Mouse (Mus musculus) kidney, embryonic 14.5 days (tissue): ENCODE data around the gene BC051142. TPM values are rescaled to one million over a fixed set of nuclear protein-coding genes. Genes with fewer than 3 reads are reported as not detected.

Experiments used
- ATAC-seq: fragments of 200-750 bp; cut with Nextera tagmentation; 2 replicates; pipeline ENCODE4 v1.8.0; 2017; ENCODE audit warnings: moderate number of reproducible peaks, mild to moderate bottlenecking, moderate TSS enrichment, moderate library complexity; ENCODE audit not compliant: low FRiP score, low TSS enrichment
- H3K27ac ChIP-seq: fragments of 300-500 bp; sonication (generic); 2 replicates; pipeline ENCODE4 v1.5.1; 2014; ENCODE audit warnings: low read depth, mild to moderate bottlenecking, low read length, moderate library complexity, mixed read lengths
- H3K27me3 ChIP-seq: fragments of 300-500 bp; sonication (generic); 2 replicates; pipeline ENCODE4 v1.6.1; 2014; ENCODE audit warnings: mild to moderate bottlenecking, low read length; ENCODE audit not compliant: control insufficient read depth, insufficient read depth
- H3K36me3 ChIP-seq: fragments of 300-500 bp; sonication (generic); 2 replicates; pipeline ENCODE4 v1.6.1; 2014; ENCODE audit warnings: low read length, mixed read lengths; ENCODE audit not compliant: control insufficient read depth, insufficient read depth
- H3K4me1 ChIP-seq: fragments of 300-500 bp; sonication (generic); 2 replicates; pipeline ENCODE4 v1.6.1; 2014; ENCODE audit warnings: low read length, mixed read lengths; ENCODE audit not compliant: control insufficient read depth, insufficient read depth
- H3K4me2 ChIP-seq: fragments of 300-500 bp; sonication (generic); replicated peaks from 2 replicates; pipeline ENCODE4 v1.6.1; 2014; ENCODE audit warnings: low read depth, mild to moderate bottlenecking, low read length
- H3K4me3 ChIP-seq: fragments of 300-500 bp; sonication (generic); 2 replicates; pipeline ENCODE4 v1.5.1; 2014; ENCODE audit warnings: mild to moderate bottlenecking, low read length
- H3K9ac ChIP-seq: fragments of 300-500 bp; sonication (generic); 2 replicates; pipeline ENCODE4 v1.6.1; 2014; ENCODE audit warnings: low read depth, mild to moderate bottlenecking, low read length, moderate library complexity
- H3K9me3 ChIP-seq: fragments of 300-500 bp; sonication (generic); 2 replicates; pipeline ENCODE4 v1.6.1; 2016; ENCODE audit warnings: low read length; ENCODE audit not compliant: control insufficient read depth
- WGBS: fragments of 180-500 bp; shearing (Covaris S2); extraction: QIAGEN DNeasy Blood & Tissue Kit; methylation state at CpG from one replicate; pipeline ENCODE4 v1.1.7; 2014; 5-methylcytosine and 5-hydroxymethylcytosine counted together
- polyA plus RNA-seq: library from polyadenylated mRNA; unstranded; fragments of >200 nt; fragmentation: Nextera tagmentation; extraction: Ambion mirVana; gene quantifications from 2 replicates; pipeline ENCODE4 v1.2.1, GENCODE M21; 2014

BC051142 gene
- polyA plus RNA-seq, 1 experiment from 2014 or later: 0.74 TPM

- no peak overlapping the region for H3K9ac ChIP-seq
- H3K9me3 ChIP-seq: no peaks in the 10 kb centered on the region
- H3K4me2 ChIP-seq: no peak overlapping the region
- no peak overlapping the region for H3K4me3 ChIP-seq
- WGBS: 65% methylated on average over 6 of the region's 6 CpGs
- ATAC-seq: no peak
- H3K36me3 ChIP-seq: no peaks in the 10 kb centered on the region
- H3K27ac ChIP-seq: no peak overlapping the region
- H3K27me3 ChIP-seq: no peaks in the 10 kb centered on the region
- no peaks in the 10 kb centered on the region for H3K4me1 ChIP-seq
These were observed 25.4 kb upstream of the BC051142 start for GRCm38 (mm10) chr17:34373055-34373709.

- WGBS: 73% methylated on average over 2 of the region's 2 CpGs
- Histone ChIP-seq H3K36me3 (no peaks in the 10 kb centered on the region), H3K27ac (no peak within 1 kb of the TSS), H3K4me3 (no peak within 1 kb of the TSS), H3K27me3 (no peaks in the 10 kb centered on the region), H3K9ac (no peak within 1 kb of the TSS), H3K4me1 (no peaks in the 10 kb centered on the region), H3K9me3 (no peaks in the 10 kb centered on the region), H3K4me2 (no peak within 1 kb of the TSS)
- ATAC-seq: no peak
These were observed 21.8 kb upstream of the BC051142 start, which contains the start of gene Btnl1 for GRCm38 (mm10) chr17:34376847-34377246. Gene Btnl1, plus strand, starts transcription at chr17:34377132.

GRCm38 (mm10) chr17:34377450-34378209 is 21.0 kb upstream of the BC051142 start:
- Histone ChIP-seq H3K9ac (no peak overlapping the region), H3K4me3 (no peak overlapping the region), H3K4me2 (no peak overlapping the region), H3K4me1 (no peaks in the 10 kb centered on the region), H3K36me3 (no peaks in the 10 kb centered on the region), H3K27me3 (no peaks in the 10 kb centered on the region), H3K9me3 (no peaks in the 10 kb centered on the region), H3K27ac (no peak overlapping the region)
- WGBS: 54% methylated on average over 6 of the region's 6 CpGs
- ATAC-seq: no peak

- no peak overlapping the region for H3K27ac ChIP-seq
- no peak overlapping the region for H3K9ac ChIP-seq
- H3K4me1 ChIP-seq: no peaks in the 10 kb centered on the region
- H3K9me3 ChIP-seq: no peaks in the 10 kb centered on the region
- no peaks in the 10 kb centered on the region for H3K36me3 ChIP-seq
- no peak overlapping the region for H3K4me3 ChIP-seq
- no peak overlapping the region for H3K4me2 ChIP-seq
- 88% methylated on average over 2 of the region's 2 CpGs for WGBS
- no peaks in the 10 kb centered on the region for H3K27me3 ChIP-seq
- ATAC-seq: no peak
These were observed 19.9 kb upstream of the BC051142 start for GRCm38 (mm10) chr17:34378716-34379115.

GRCm38 (mm10) chr17:34379451-34379850 is 19.2 kb upstream of the BC051142 start:
- Histone ChIP-seq H3K9ac (no peak overlapping the region), H3K4me3 (no peak overlapping the region), H3K36me3 (no peaks in the 10 kb centered on the region), H3K27ac (no peak overlapping the region), H3K9me3 (no peaks in the 10 kb centered on the region), H3K27me3 (no peaks in the 10 kb centered on the region), H3K4me1 (no peaks in the 10 kb centered on the region), H3K4me2 (no peak overlapping the region)
- 86% methylated on average over 7 of the region's 7 CpGs for WGBS
- ATAC-seq: no peak

- Histone ChIP-seq H3K4me3 (no peak overlapping the region), H3K4me1 (no peaks in the 10 kb centered on the region), H3K27ac (no peak overlapping the region), H3K36me3 (no peaks in the 10 kb centered on the region), H3K27me3 (no peaks in the 10 kb centered on the region), H3K4me2 (no peak overlapping the region), H3K9ac (no peak overlapping the region), H3K9me3 (no peaks in the 10 kb centered on the region)
- WGBS: 58% methylated on average over 11 of the region's 11 CpGs
- no peak for ATAC-seq
These were observed 16.7 kb upstream of the BC051142 start for GRCm38 (mm10) chr17:34381876-34382275.

GRCm38 (mm10) chr17:34383212-34383611 is 15.4 kb upstream of the BC051142 start:
- Histone ChIP-seq H3K9ac (no peak overlapping the region), H3K27me3 (no peaks in the 10 kb centered on the region), H3K4me3 (no peak overlapping the region), H3K36me3 (no peaks in the 10 kb centered on the region), H3K9me3 (no peaks in the 10 kb centered on the region), H3K27ac (no peak overlapping the region), H3K4me2 (no peak overlapping the region), H3K4me1 (no peaks in the 10 kb centered on the region)
- 79% methylated on average over 7 of the region's 7 CpGs for WGBS
- no peak for ATAC-seq

GRCm38 (mm10) chr17:34384699-34385098 is 13.9 kb upstream of the BC051142 start:
- 67% methylated on average over 3 of the region's 3 CpGs for WGBS
- Histone ChIP-seq H3K4me2 (no peak overlapping the region), H3K27me3 (no peaks in the 10 kb centered on the region), H3K9ac (no peak overlapping the region), H3K4me3 (no peak overlapping the region), H3K9me3 (no peaks in the 10 kb centered on the region), H3K36me3 (no peaks in the 10 kb centered on the region), H3K4me1 (no peaks in the 10 kb centered on the region), H3K27ac (no peak overlapping the region)
- no peak for ATAC-seq

- ATAC-seq: no peak
- Histone ChIP-seq H3K36me3 (no peaks in the 10 kb centered on the region), H3K4me2 (no peak overlapping the region), H3K4me1 (no peaks in the 10 kb centered on the region), H3K27me3 (no peaks in the 10 kb centered on the region), H3K27ac (no peak overlapping the region), H3K9ac (no peak overlapping the region), H3K4me3 (no peak overlapping the region), H3K9me3 (no peaks in the 10 kb centered on the region)
- WGBS: 80% methylated on average over 2 of the region's 2 CpGs
These were observed 12.0 kb upstream of the BC051142 start for GRCm38 (mm10) chr17:34386656-34387055.
